Mouse (Mus musculus) embryonic facial prominence, embryonic 13.5 days (tissue): ENCODE results near the gene Ankrd1. TPM values are rescaled to one million over a fixed set of nuclear protein-coding genes. Genes with fewer than 3 reads are reported as not detected.

Experiments used
- polyA plus RNA-seq: library from polyadenylated mRNA; unstranded; fragments of >200 nt; fragmentation: Nextera tagmentation; extraction: Ambion mirVana; gene quantifications from 2 replicates; pipeline ENCODE4 v1.2.1, GENCODE M21; 2015

Gene Ankrd1
- polyA plus RNA-seq, 1 experiment from 2014 or later = 0.51 TPM

Other genes with a start within 250 kb of the Ankrd1 start
- gene Htr7, start 62.6 kb downstream of the Ankrd1 start, polyA plus RNA-seq = 0.76 and 1.2 TPM in 2 replicates
- 71.7 and 73.2 TPM in 2 replicates for gene Rpp30, start 36.4 kb downstream of the Ankrd1 start, polyA plus RNA-seq
- gene Pcgf5, start 228.2 kb upstream of the Ankrd1 start, polyA plus RNA-seq = 7.4 and 7.8 TPM in 2 replicates